Mouse (Mus musculus) skeletal muscle tissue, postnatal 0 days (tissue): ENCODE measurements around the gene Hoxd3. TPM values are rescaled to one million over a fixed set of nuclear protein-coding genes. Genes with fewer than 3 reads are reported as not detected.
A peak's percentile ranks its signal among the peaks of the same experiment; 100 is the strongest.

Experiments used
- microRNA counts: library from miRNA; unstranded; fragments of <30 nt; microRNA quantifications from one replicate; lab custom pipeline; 2015
- microRNA-seq, 2 experiments: library from miRNA; unstranded; fragments of <30 nt; microRNA quantifications; one replicate each; pipeline ENCODE4; 2016
- polyA plus RNA-seq: library from polyadenylated mRNA; unstranded; fragments of >200 nt; fragmentation: Nextera tagmentation; extraction: Ambion mirVana; gene quantifications from 2 replicates; pipeline ENCODE4 v1.2.1, GENCODE M21; 2015

Hoxd3 gene
- 0.28 and 0.46 TPM in 2 replicates for polyA plus RNA-seq

GRCm38 (mm10) chr2:74711721-74712621, at the start of gene Hoxd3, which contains the start of gene Hoxd4:
TSS of gene Hoxd3 (plus strand) at chr2:74711927.
TSS of gene Hoxd4 (plus strand) at chr2:74711929.

GRCm38 (mm10) chr2:74667842-74668357, 43.8 kb upstream of the Hoxd3 start, which contains the start of gene Hoxd13:
TSS of gene Hoxd13 (plus strand) at chr2:74668310.

DNA sequence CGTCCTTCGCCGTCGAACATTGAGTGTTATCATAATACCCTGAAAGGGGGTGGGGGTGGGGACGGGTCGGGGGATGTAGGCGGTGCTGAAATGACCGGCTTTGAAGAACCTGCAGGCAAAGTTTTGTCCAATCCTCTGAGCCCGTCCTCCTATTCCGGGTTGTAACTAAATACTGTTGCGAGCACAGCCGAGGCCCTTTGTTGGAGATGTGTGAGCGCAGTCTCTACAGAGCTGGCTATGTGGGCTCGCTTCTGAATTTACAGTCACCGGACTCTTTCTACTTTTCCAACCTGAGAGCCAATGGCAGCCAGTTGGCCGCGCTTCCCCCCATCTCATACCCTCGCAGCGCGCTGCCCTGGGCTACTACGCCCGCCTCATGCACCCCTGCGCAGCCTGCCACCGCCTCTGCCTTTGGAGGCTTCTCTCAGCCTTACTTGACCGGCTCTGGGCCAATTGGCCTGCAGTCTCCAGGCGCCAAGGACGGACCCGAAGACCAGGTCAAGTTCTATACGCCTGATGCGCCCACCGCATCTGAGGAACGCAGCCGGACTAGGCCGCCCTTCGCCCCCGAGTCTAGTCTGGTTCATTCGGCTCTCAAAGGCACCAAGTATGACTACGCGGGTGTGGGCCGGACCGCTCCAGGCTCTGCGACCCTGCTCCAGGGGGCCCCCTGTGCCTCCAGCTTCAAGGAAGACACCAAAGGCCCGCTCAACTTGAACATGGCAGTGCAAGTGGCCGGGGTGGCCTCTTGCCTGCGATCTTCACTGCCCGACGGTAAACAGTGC, 36.7 kb upstream of the Hoxd3 start, which contains the start of gene Hoxd12:
TSS of gene Hoxd12 (plus strand) at position 133 of the 785 bp plus-strand sequence.

GRCm38 (mm10) chr2:74678891-74679595, 32.7 kb upstream of the Hoxd3 start, which contains the start of gene Hoxd11:
TSS of gene Hoxd11 (plus strand) at chr2:74679557.

DNA sequence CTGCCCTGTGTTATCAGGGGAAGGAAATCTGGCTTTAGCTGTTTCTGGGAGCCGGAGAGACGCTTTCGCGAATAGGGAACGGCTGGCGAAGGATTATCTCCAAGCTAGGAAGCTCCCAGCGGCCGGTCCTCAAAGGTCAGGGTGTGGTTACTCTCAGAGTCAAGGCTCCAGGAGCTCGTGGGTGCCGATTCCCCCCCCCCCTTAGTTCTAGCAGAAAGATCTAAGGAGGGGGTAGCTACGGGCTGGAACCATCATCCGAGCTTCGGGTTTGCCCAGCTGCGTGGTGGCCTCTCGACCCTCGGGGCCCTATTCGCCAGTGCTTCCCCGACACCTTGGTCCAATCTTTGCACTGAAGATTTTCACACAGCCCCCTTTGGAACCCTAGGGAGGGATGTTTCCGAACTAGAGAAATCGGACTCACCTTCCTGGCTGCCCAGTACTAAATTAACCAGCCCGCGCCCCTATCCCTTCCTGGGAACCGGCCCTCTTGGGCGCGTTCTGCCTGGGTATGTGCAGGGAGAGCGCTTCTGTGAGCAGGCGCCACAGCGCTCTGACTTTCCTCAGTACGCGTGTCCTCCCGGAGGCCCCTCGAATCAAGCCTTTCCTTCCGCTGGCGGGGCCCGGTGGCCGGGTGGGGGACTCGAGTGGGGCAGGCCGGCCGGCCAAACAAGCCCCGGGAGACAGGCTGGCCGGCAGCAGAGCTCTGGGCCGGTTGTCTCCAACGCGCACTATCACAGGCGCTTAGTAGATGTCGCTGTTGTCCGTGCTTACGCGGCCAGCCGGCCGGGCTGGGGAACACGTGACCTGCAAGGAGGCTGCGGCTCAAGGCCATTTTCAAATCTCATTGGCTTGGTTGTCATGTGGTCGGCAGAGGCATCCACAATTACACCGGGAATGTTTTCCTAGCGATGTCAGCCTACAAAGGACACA, 20.4 kb upstream of the Hoxd3 start, which contains the start of gene Hoxd10:
TSS of gene Hoxd10 (plus strand) at position 903 of the 930 bp plus-strand sequence.

GRCm38 (mm10) chr2:74697567-74698121, 14.1 kb upstream of the Hoxd3 start, which contains the start of gene Hoxd9:
TSS of gene Hoxd9 (plus strand) at chr2:74697727.

GRCm38 (mm10) chr2:74704393-74704998, 7.2 kb upstream of the Hoxd3 start, which contains the start of gene Hoxd8:
TSS of gene Hoxd8 (plus strand) at chr2:74704615.

DNA sequence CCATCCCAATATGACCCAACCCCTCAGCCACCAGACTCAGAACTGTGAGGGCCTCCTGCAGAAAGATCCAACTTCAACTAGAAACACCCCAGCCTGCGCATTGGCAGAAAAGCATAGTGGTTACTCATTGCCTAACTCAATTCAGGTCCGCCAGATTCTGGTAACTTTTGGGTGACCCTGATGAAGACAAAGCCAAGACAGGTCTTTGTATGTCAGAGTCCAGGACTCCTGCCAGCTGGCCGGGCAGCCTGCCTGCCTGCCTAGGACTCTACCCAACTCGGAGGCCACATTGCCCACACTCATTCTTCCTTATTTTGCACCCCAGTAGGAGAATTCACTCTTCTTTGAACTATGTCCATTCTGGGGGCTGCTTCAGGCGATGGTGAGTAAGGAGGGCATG, 14.8 kb downstream of the Hoxd3 start, which contains the start of gene Gm28230:
TSS of gene Gm28230 (plus strand) at position 178 of the 400 bp plus-strand sequence.

DNA sequence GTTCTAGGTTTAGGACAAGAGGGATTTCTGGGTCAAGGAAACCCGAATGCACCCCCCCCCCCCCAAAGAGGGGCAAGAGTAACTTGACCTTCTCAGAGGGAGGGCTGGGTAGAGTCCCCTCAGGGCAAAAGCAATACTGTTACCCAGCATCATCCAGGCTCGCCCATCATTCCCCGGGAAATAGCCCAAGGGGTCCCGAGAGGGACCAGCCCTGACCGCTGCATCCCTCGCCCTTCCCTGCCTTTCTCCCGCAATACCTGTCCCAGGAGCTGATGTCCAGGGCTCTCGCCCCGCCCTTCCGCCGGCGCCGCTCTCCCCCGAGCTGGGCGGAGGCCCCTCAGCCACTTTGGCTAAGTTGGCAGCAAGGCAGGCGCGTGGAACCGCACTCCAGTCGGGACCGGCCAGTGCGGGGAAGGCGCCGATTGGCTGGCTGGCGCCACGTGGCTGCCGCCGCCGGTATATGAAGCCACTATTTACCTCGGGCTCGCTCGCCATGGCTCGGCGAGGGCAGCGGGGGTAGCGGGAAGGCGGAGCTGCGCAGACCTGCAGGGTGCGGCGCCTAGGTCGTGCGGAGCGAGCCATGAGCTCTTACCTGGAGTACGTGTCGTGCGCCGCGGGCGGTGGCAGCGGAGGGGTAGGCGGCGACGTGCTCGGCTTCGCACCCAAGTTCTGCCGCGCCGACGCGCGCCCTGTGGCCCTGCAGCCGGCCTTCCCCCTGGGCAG, 51.0 kb downstream of the Hoxd3 start, which contains the start of gene Hoxd1:
TSS of gene Hoxd1 (plus strand) at position 459 of the 723 bp plus-strand sequence.

MicroRNAs within 50 kb of the gene (microRNA counts, 519-probe panel; counts per million panel counts)
- microRNA mmu-miR-10b (lab: Ali Mortazavi, UCI) = 4,528 counts per million, percentile 83 among the panel's probes with 10 or more counts

Small RNAs within 50 kb of the gene (microRNA-seq; reads per million reads assigned to microRNA genes)
- gene Gm44463 (0 reads per million in 2 experiments), gene Mir10b (9,283 to 9,871 reads per million in 2 experiments)

Other genes starting within 250 kb of the Hoxd3 start
- 20.9 and 22.4 TPM in 2 replicates for gene Lnpk, start 132.5 kb upstream of the Hoxd3 start, polyA plus RNA-seq
- gene Evx2, start 52.4 kb upstream of the Hoxd3 start, polyA plus RNA-seq = not detected in 2 replicates
- not detected in 2 replicates for gene Hoxd13, start 43.6 kb upstream of the Hoxd3 start, polyA plus RNA-seq
- not detected in 2 replicates for gene Hoxd12, start 36.9 kb upstream of the Hoxd3 start, polyA plus RNA-seq
- 0.31 and 0.45 TPM in 2 replicates for gene Hoxd11, start 32.4 kb upstream of the Hoxd3 start, polyA plus RNA-seq
- gene Hoxd10, start 20.0 kb upstream of the Hoxd3 start, polyA plus RNA-seq = 3.2 and 4.5 TPM in 2 replicates
- gene Hoxd9, start 14.2 kb upstream of the Hoxd3 start, polyA plus RNA-seq = 8.2 and 8.3 TPM in 2 replicates
- 11.2 and 12.1 TPM in 2 replicates for gene Hoxd8, start 7.3 kb upstream of the Hoxd3 start, polyA plus RNA-seq
- 0.34 and 0.58 TPM in 2 replicates for gene Hoxd4, start within 50 bp of the Hoxd3 start, polyA plus RNA-seq
- 0.10 TPM in 1 of 2 replicates, not detected in the other for gene Gm28230, start 14.8 kb downstream of the Hoxd3 start, polyA plus RNA-seq
- not detected in 2 replicates for gene Hoxd1, start 51.1 kb downstream of the Hoxd3 start, polyA plus RNA-seq
- gene Mtx2, start 113.9 kb downstream of the Hoxd3 start, polyA plus RNA-seq = 92.3 and 95.7 TPM in 2 replicates